Mouse (Mus musculus) CH12F3 (cell line): ENCODE data around the gene Shroom3.

Experiments used
- in situ Hi-C: fragments of 300-500 bp; cut with MboI; formaldehyde crosslinking; loops from 2 replicates; pipeline ENCODE4 v1.14.3; 2020; ENCODE audit warnings: low sequenced_read_pairs

Gene Shroom3

GRCm38 (mm10) chr5:92683351-92683807 lies at the start of gene Shroom3:
Gene Shroom3 (plus strand): TSS chr5:92683435.
- in situ Hi-C loops: no loop called here

GRCm38 (mm10) chr5:92633526-92633925 lies 49.7 kb upstream of the Shroom3 start:
- in situ Hi-C loops: no loop called here

DNA sequence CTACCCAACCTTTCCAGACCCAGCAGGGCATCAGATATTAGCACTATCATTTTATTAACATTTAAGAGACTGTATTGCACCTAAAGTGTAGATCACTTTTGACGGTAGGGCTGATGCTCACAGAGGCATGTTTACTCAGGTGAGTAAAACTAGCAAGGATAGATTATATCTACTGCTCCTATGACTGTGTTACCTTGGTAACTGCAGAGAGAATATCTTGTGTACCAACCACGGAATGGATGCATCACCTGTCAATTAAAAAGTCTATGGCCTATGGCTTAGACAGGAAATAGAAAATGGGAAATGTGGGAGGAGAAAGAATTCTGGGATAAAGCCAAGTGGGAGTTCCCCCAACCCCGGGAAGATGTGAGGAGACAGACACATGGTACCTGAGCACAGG lies 48.3 kb upstream of the Shroom3 start:
- in situ Hi-C loops: no loop called here

GRCm38 (mm10) chr5:92635891-92636290 lies 47.3 kb upstream of the Shroom3 start:
- in situ Hi-C loops: no loop called here

- in situ Hi-C loops: no loop called here
Observed at GRCm38 (mm10) chr5:92640861-92641260, 42.4 kb upstream of the Shroom3 start.

GRCm38 (mm10) chr5:92656256-92656655 lies 27.0 kb upstream of the Shroom3 start:
- in situ Hi-C loops: loop anchor here (10.0 kb wide), 1 partner anchor 191 kb away; no protein-coding TSS in a partner anchor

- in situ Hi-C loops: no loop called here
Observed at GRCm38 (mm10) chr5:92664321-92664720, 18.9 kb upstream of the Shroom3 start.

DNA sequence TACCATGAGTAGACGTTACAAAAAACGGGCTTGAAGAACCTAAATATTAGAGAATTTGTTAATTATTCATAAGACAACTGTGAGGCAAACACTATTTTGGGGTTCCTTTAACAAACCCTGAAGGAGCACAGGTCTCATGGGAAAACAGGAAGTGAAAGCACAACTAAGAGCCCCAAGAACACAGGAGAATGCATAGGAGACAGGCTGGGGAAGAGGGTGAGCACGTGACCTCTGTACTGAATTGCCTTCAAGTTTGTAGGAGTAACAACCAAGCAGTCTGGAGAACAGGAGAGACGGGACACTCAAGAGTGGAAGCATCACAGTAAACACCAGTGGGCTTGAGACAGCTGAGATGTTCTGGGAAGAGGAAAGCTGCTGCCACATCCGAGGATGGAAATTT lies 16.4 kb upstream of the Shroom3 start:
- in situ Hi-C loops: no loop called here

GRCm38 (mm10) chr5:92674859-92675573 lies 8.2 kb upstream of the Shroom3 start, which contains the start of gene Ccdc158:
Gene Ccdc158 (minus strand): TSS chr5:92675271.
- in situ Hi-C loops: no loop called here

- in situ Hi-C loops: no loop called here
Observed at GRCm38 (mm10) chr5:92675574-92675920, 7.7 kb upstream of the Shroom3 start.

- in situ Hi-C loops: no loop called here
Observed at GRCm38 (mm10) chr5:92679441-92679840, 3.8 kb upstream of the Shroom3 start.

DNA sequence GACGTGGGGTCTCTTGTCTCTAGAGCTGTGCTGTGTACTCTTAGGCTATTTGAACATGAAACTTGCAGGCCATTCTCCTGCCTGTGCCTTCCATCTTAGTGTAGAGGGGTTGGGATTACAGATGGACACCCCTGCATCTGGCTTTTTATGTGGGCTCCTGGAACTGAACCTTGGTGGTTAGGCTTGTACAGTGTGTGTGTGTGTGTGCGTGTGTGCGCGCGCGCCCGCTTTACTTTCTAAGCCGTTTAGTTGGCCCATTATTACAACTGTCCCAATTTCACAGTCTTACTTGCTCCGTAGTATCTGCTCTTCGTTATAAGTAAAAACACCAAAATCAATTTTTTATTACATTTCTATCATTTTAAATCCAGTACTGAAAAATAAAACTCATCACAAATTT lies 1.4 kb upstream of the Shroom3 start:
- in situ Hi-C loops: no loop called here

GRCm38 (mm10) chr5:92682621-92683348 lies 450 bp upstream of the Shroom3 start:
- in situ Hi-C loops: no loop called here

- in situ Hi-C loops: no loop called here
Observed at GRCm38 (mm10) chr5:92683871-92684475, 738 bp downstream of the Shroom3 start.

DNA sequence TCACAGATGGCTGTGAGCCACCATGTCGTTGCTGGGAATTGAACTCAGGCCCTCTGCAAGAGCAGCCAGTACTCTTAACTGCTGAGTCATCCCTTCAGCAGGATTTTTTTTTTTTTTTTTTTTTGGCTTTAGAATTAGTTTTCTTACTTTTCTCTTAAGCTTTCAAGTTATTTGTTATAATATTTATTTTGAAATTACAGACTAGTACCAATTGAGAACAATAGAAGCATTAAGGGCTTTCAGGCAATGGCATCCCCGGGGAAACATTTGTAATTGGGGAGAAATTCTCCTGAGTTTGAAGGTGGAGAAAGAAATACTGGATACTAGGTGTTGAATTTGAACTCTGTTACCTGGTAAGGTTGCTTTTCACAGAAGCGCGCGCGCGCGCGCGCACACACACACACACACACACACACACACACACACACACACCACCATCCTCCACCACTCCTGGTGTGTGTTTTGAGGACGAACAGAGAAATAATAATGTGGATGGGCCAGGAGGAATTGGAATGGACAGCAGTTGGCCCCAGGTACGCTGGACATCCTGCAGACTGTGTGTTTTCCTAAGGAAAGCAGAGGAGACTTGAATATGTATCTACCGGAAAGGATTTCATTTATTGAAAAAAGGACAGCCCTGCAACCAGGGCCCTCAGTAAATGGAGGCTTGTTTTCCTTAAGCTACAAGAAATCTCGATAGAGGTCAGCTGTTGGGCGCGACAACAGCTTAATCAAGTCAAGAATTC lies 1.7 kb downstream of the Shroom3 start:
- in situ Hi-C loops: no loop called here

GRCm38 (mm10) chr5:92688124-92688523 lies 4.9 kb downstream of the Shroom3 start:
- in situ Hi-C loops: no loop called here

DNA sequence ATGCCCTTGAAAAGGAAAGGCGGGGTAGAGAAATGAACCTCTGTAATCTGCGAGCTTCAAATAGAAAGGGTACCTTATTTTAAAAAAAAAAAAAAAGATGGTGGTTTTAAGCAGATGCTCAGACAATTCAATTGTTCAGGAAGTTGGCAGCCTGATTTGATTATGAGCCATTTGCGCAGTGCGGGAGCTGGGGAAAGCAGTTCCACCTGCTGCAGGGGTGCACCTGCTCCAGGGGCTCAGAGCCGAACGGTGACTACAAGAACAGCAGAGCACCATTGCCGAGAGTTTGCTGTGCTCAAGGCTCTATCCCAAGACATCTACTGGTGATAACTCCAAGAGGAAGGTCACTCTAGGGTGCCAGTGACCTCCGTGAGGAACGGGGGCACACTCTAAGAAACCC lies 5.3 kb downstream of the Shroom3 start:
- in situ Hi-C loops: no loop called here

DNA sequence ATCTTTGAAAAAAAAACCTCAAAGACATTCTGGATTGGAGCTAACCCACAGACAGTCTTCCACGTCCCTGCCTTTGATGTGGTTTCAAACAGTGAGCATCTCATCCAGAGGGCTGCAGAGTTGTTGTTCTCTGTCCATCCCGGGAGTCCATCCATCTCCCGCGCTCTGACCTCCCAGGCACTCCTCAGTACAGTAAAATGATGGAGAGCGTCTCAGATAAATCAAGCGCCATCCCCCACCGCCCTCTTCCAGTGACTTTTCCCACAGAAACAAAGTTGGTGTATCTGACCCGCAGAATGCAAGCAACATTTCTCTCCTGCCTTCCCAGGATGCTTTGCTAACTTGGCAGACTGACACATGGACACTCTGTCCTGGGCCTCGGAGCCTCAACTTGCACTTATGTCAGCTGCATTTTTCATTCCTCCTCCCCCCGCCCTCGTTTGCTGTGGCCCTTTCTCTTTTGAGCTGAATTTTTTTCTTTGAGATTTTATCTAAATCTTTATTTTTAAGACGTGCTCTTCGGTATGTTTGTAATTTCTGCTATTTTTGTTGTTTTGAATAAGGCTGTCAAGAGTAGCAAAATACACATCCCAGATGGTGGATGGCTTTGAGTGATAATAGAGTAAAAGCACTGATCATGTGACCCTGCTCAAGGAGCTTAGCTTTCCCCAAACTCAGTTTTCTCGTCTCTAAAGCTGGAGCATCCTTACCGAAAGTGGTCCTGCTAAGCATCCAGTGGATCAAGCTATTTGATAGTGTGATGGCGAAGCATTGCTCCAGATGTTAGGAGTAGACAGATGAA lies 9.2 kb downstream of the Shroom3 start:
- in situ Hi-C loops: no loop called here

DNA sequence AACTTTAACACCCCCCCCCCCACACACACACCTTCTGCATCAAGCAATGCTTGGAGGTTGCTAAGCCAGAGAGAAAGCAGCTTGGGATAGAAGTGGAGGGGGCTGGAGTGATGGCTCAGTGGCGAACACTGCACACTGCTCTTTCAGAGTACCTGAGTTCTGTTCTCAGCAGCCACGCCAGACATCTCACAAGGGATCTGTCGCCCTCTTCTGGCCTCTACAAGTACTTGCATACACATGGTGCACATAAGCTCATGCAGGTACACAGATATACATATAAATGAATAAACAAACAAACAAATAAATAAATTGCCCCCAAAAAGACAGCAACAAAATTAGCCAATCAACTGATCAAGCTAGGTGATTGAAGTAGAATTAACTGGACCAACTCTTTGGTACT lies 10.5 kb downstream of the Shroom3 start:
- in situ Hi-C loops: no loop called here

- in situ Hi-C loops: no loop called here
Observed at GRCm38 (mm10) chr5:92694316-92694995, 11.2 kb downstream of the Shroom3 start.
